Mouse (Mus musculus) lung, postnatal 0 days (tissue): ENCODE results near the gene Bphl.

Experiments used
- CTCF ChIP-seq: IDR thresholded peaks from 2 replicates; pipeline ENCODE4 v1.5.1; 2016; ENCODE audit warnings: antibody characterized with exemption, mild to moderate bottlenecking
- EP300 ChIP-seq: IDR thresholded peaks from 2 replicates; pipeline ENCODE4 v1.6.1; 2016; ENCODE audit warnings: antibody characterized with exemption, mild to moderate bottlenecking, control low read depth

- TF ChIP-seq EP300 (0 out of 2 replicates have a peak, but pooled peaks have one; percentile 22), CTCF (no peak)
Observed at GRCm38 (mm10) chr13:34112369-34113081, 75.1 kb downstream of the Bphl start.
